Mouse (Mus musculus): ENCODE data around the gene Exph5. TPM values are rescaled to one million over a fixed set of nuclear protein-coding genes. Genes with fewer than 3 reads are reported as not detected.

The Exph5 gene
- polyA plus RNA-seq, 1 experiment from 2014 or later = 0.14 TPM

GRCm38 (mm10) chr9:53345728-53346127 is 44.3 kb downstream of the Exph5 start:
- 52% methylated on average over 3 of the region's 3 CpGs for WGBS
- Histone ChIP-seq H3K36me3 (ENCODE audit: control insufficient read depth, insufficient read depth) (no peaks in the 10 kb centered on the region), H3K27ac (ENCODE audit: low read length) (no peak overlapping the region), H3K9ac (replicated peaks; ENCODE audit: low read depth, low read length) (no peak overlapping the region), H3K4me2 (ENCODE audit: low read length) (no peak overlapping the region), H3K9me3 (ENCODE audit: control insufficient read depth, low read length) (no peaks in the 10 kb centered on the region; the same call in 1 of the 2 replicates), H3K27me3 (replicated peaks; ENCODE audit: control insufficient read depth, insufficient read depth, low read length) (no peaks in the 10 kb centered on the region), H3K4me3 (replicated peaks; ENCODE audit: low read length) (no peak overlapping the region), H3K4me1 (replicated peaks; ENCODE audit: control insufficient read depth, insufficient read depth, low read length) (peaks cover 5% of the 10 kb centered on the region)
- ATAC-seq = no peak

- Histone ChIP-seq H3K4me1 (replicated peaks; ENCODE audit: control insufficient read depth, insufficient read depth, low read length) (no peaks in the 10 kb centered on the region), H3K36me3 (ENCODE audit: control insufficient read depth, insufficient read depth) (no peaks in the 10 kb centered on the region), H3K27ac (ENCODE audit: low read length) (no peak overlapping the region), H3K9ac (replicated peaks; ENCODE audit: low read depth, low read length) (no peak overlapping the region), H3K9me3 (ENCODE audit: control insufficient read depth, low read length) (no peaks in the 10 kb centered on the region; the same call in 1 of the 2 replicates), H3K4me2 (ENCODE audit: low read length) (no peak overlapping the region), H3K27me3 (replicated peaks; ENCODE audit: control insufficient read depth, insufficient read depth, low read length) (no peaks in the 10 kb centered on the region), H3K4me3 (replicated peaks; ENCODE audit: low read length) (no peak overlapping the region)
- no peak for ATAC-seq
- WGBS = 82% methylated on average over 6 of the region's 6 CpGs
Measured at GRCm38 (mm10) chr9:53346402-53346801, 44.9 kb downstream of the Exph5 start.

GRCm38 (mm10) chr9:53349211-53349610 is 47.7 kb downstream of the Exph5 start:
- Histone ChIP-seq H3K27ac (ENCODE audit: low read length) (no peak overlapping the region), H3K4me3 (replicated peaks; ENCODE audit: low read length) (no peak overlapping the region), H3K4me1 (replicated peaks; ENCODE audit: control insufficient read depth, insufficient read depth, low read length) (no peaks in the 10 kb centered on the region), H3K27me3 (replicated peaks; ENCODE audit: control insufficient read depth, insufficient read depth, low read length) (no peaks in the 10 kb centered on the region), H3K9ac (replicated peaks; ENCODE audit: low read depth, low read length) (no peak overlapping the region), H3K4me2 (ENCODE audit: low read length) (no peak overlapping the region), H3K36me3 (ENCODE audit: control insufficient read depth, insufficient read depth) (no peaks in the 10 kb centered on the region), H3K9me3 (ENCODE audit: control insufficient read depth, low read length) (no peaks in the 10 kb centered on the region; the same call in 1 of the 2 replicates)
- ATAC-seq = no peak
- WGBS = 89% methylated on average over 1 of the region's 1 CpGs

- 78% methylated on average over 2 of the region's 2 CpGs for WGBS
- H3K9me3 ChIP-seq (ENCODE audit: control insufficient read depth, low read length) = no peaks in the 10 kb centered on the region; the same call in 1 of the 2 replicates
- no peaks in the 10 kb centered on the region for H3K36me3 ChIP-seq (ENCODE audit: control insufficient read depth, insufficient read depth)
- H3K27ac ChIP-seq (ENCODE audit: low read length) = no peak overlapping the region
- no peak overlapping the region for H3K9ac ChIP-seq (replicated peaks; ENCODE audit: low read depth, low read length)
- H3K4me1 ChIP-seq (replicated peaks; ENCODE audit: control insufficient read depth, insufficient read depth, low read length) = no peaks in the 10 kb centered on the region
- no peak overlapping the region for H3K4me3 ChIP-seq (replicated peaks; ENCODE audit: low read length)
- ATAC-seq = no peak
- no peaks in the 10 kb centered on the region for H3K27me3 ChIP-seq (replicated peaks; ENCODE audit: control insufficient read depth, insufficient read depth, low read length)
- no peak overlapping the region for H3K4me2 ChIP-seq (ENCODE audit: low read length)
Measured at GRCm38 (mm10) chr9:53350331-53350730, 48.9 kb downstream of the Exph5 start.

- H3K4me3 ChIP-seq (replicated peaks; ENCODE audit: low read length) = no peak overlapping the region
- H3K27me3 ChIP-seq (replicated peaks; ENCODE audit: control insufficient read depth, insufficient read depth, low read length) = no peaks in the 10 kb centered on the region
- H3K9ac ChIP-seq (replicated peaks; ENCODE audit: low read depth, low read length) = no peak overlapping the region
- no peaks in the 10 kb centered on the region for H3K36me3 ChIP-seq (ENCODE audit: control insufficient read depth, insufficient read depth)
- H3K9me3 ChIP-seq (ENCODE audit: control insufficient read depth, low read length) = no peaks in the 10 kb centered on the region; the same call in 1 of the 2 replicates
- no peak for ATAC-seq
- no peaks in the 10 kb centered on the region for H3K4me1 ChIP-seq (replicated peaks; ENCODE audit: control insufficient read depth, insufficient read depth, low read length)
- no peak overlapping the region for H3K4me2 ChIP-seq (ENCODE audit: low read length)
- WGBS = 95% methylated on average over 6 of the region's 6 CpGs
- H3K27ac ChIP-seq (ENCODE audit: low read length) = no peak overlapping the region
Measured at GRCm38 (mm10) chr9:53351899-53352298, 50.4 kb downstream of the Exph5 start.

GRCm38 (mm10) chr9:53353161-53353560 is 51.7 kb downstream of the Exph5 start:
- Histone ChIP-seq H3K9me3 (ENCODE audit: control insufficient read depth, low read length) (no peaks in the 10 kb centered on the region; the same call in 1 of the 2 replicates), H3K36me3 (ENCODE audit: control insufficient read depth, insufficient read depth) (no peaks in the 10 kb centered on the region), H3K27me3 (replicated peaks; ENCODE audit: control insufficient read depth, insufficient read depth, low read length) (no peaks in the 10 kb centered on the region), H3K4me1 (replicated peaks; ENCODE audit: control insufficient read depth, insufficient read depth, low read length) (no peaks in the 10 kb centered on the region), H3K4me2 (ENCODE audit: low read length) (no peak overlapping the region), H3K27ac (ENCODE audit: low read length) (no peak overlapping the region), H3K9ac (replicated peaks; ENCODE audit: low read depth, low read length) (no peak overlapping the region), H3K4me3 (replicated peaks; ENCODE audit: low read length) (no peak overlapping the region)
- 89% methylated on average over 5 of the region's 5 CpGs for WGBS
- no peak for ATAC-seq

GRCm38 (mm10) chr9:53356219-53357155 is 55.0 kb downstream of the Exph5 start:
- no peaks in the 10 kb centered on the region for H3K27me3 ChIP-seq (replicated peaks; ENCODE audit: control insufficient read depth, insufficient read depth, low read length)
- no peaks in the 10 kb centered on the region for H3K4me1 ChIP-seq (replicated peaks; ENCODE audit: control insufficient read depth, insufficient read depth, low read length)
- H3K36me3 ChIP-seq (ENCODE audit: control insufficient read depth, insufficient read depth) = no peaks in the 10 kb centered on the region
- no peak for ATAC-seq
- H3K9ac ChIP-seq (replicated peaks; ENCODE audit: low read depth, low read length) = no peak overlapping the region
- no peak overlapping the region for H3K27ac ChIP-seq (ENCODE audit: low read length)
- 79% methylated on average over 14 of the region's 14 CpGs for WGBS
- no peak overlapping the region for H3K4me2 ChIP-seq (ENCODE audit: low read length)
- no peaks in the 10 kb centered on the region for H3K9me3 ChIP-seq (ENCODE audit: control insufficient read depth, low read length)
- H3K4me3 ChIP-seq (replicated peaks; ENCODE audit: low read length) = no peak overlapping the region

GRCm38 (mm10) chr9:53371339-53371738 is 69.9 kb downstream of the Exph5 start:
- ATAC-seq = no peak
- Histone ChIP-seq H3K9me3 (ENCODE audit: control insufficient read depth, low read length) (no peaks in the 10 kb centered on the region), H3K27ac (ENCODE audit: low read length) (no peak overlapping the region), H3K9ac (replicated peaks; ENCODE audit: low read depth, low read length) (no peak overlapping the region), H3K36me3 (ENCODE audit: control insufficient read depth, insufficient read depth) (no peaks in the 10 kb centered on the region), H3K4me1 (replicated peaks; ENCODE audit: control insufficient read depth, insufficient read depth, low read length) (no peaks in the 10 kb centered on the region), H3K4me3 (replicated peaks; ENCODE audit: low read length) (no peak overlapping the region), H3K4me2 (ENCODE audit: low read length) (no peak overlapping the region), H3K27me3 (replicated peaks; ENCODE audit: control insufficient read depth, insufficient read depth, low read length) (no peaks in the 10 kb centered on the region)
- WGBS = 74% methylated on average over 3 of the region's 3 CpGs

GRCm38 (mm10) chr9:53375907-53376306 is 74.4 kb downstream of the Exph5 start:
- no peaks in the 10 kb centered on the region for H3K9me3 ChIP-seq (ENCODE audit: control insufficient read depth, low read length)
- H3K36me3 ChIP-seq (ENCODE audit: control insufficient read depth, insufficient read depth) = no peaks in the 10 kb centered on the region
- H3K4me1 ChIP-seq (replicated peaks; ENCODE audit: control insufficient read depth, insufficient read depth, low read length) = no peaks in the 10 kb centered on the region
- H3K4me2 ChIP-seq (ENCODE audit: low read length) = no peak overlapping the region
- no peak overlapping the region for H3K4me3 ChIP-seq (replicated peaks; ENCODE audit: low read length)
- WGBS = 80% methylated on average over 4 of the region's 4 CpGs
- H3K27me3 ChIP-seq (replicated peaks; ENCODE audit: control insufficient read depth, insufficient read depth, low read length) = no peaks in the 10 kb centered on the region
- no peak for ATAC-seq
- H3K27ac ChIP-seq (ENCODE audit: low read length) = no peak overlapping the region
- no peak overlapping the region for H3K9ac ChIP-seq (replicated peaks; ENCODE audit: low read depth, low read length)

Data from forebrain, embryonic 16.5 days (tissue).